Mouse (Mus musculus) adrenal gland, adult 18-20 months (tissue): ENCODE results near the gene Skint2. TPM values are rescaled to one million over a fixed set of nuclear protein-coding genes. Genes with fewer than 3 reads are reported as not detected.

Experiments
- DNase-seq, 2 experiments: peaks; one replicate each; pipeline ENCODE4 v3.0.0; 2021 to 2022; ENCODE audit warnings: low spot score in 2 of 2
- long read RNA-seq, 2 experiments: library from polyadenylated mRNA; stranded (forward); transcript quantifications; one replicate each; pipeline ENCODE4 v2.0.0; 2021
- total RNA-seq, 2 experiments: library from RNA; stranded (reverse); gene quantifications; 1 replicate in 1 of 2; 2 replicates in 1 of 2; pipeline ENCODE4 v1.2.3; 2021

Gene Skint2
- not detected for total RNA-seq
- long read RNA-seq, experiment 1: 0 reads
- long read RNA-seq, experiment 2: 0 reads

- DNase-seq: no peak
Measured at GRCm38 (mm10) chr4:112556894-112557293, at the start of gene Skint2. Skint2 (plus strand) TSS chr4:112557194.

Other genes with a start within 250 kb of the Skint2 start
- gene Skint9, start 123.2 kb upstream of the Skint2 start, total RNA-seq: not detected
- gene Skint10, start 217.7 kb downstream of the Skint2 start, total RNA-seq: not detected